Mouse (Mus musculus) intestine, embryonic 16.5 days (tissue): ENCODE data around the gene Oas1d. TPM values are rescaled to one million over a fixed set of nuclear protein-coding genes. Genes with fewer than 3 reads are reported as not detected.
"Not testable (repeated sequence)": the region's sequence is repeated elsewhere in the genome, so short reads cannot be mapped to it uniquely, and the experiment has no call there.

ENCODE experiments used
- ATAC-seq: fragments of 200-750 bp; cut with Nextera tagmentation; 2 replicates; pipeline ENCODE4 v1.8.0; 2017; ENCODE audit warnings: moderate TSS enrichment, moderate library complexity
- H3K27ac ChIP-seq: fragments of 300-500 bp; sonication (generic); 2 replicates; pipeline ENCODE4 v1.5.1; 2014; ENCODE audit warnings: mild to moderate bottlenecking, low read length
- H3K27me3 ChIP-seq: fragments of 300-500 bp; sonication (generic); replicated peaks from 2 replicates; pipeline ENCODE4 v1.6.1; 2014; ENCODE audit warnings: low read length, control low read depth, mixed read lengths; ENCODE audit not compliant: control insufficient read depth, insufficient read depth
- H3K36me3 ChIP-seq: fragments of 300-500 bp; sonication (generic); 2 replicates; pipeline ENCODE4 v1.6.1; 2014; ENCODE audit warnings: low read length, control low read depth; ENCODE audit not compliant: control insufficient read depth, insufficient read depth
- H3K4me1 ChIP-seq: fragments of 300-500 bp; sonication (generic); 2 replicates; pipeline ENCODE4 v1.6.1; 2014; ENCODE audit warnings: low read length, control low read depth, mixed read lengths; ENCODE audit not compliant: control insufficient read depth, insufficient read depth
- H3K4me2 ChIP-seq: fragments of 300-500 bp; sonication (generic); 2 replicates; pipeline ENCODE4 v1.6.1; 2014; ENCODE audit warnings: low read depth, low read length, control low read depth
- H3K4me3 ChIP-seq: fragments of 300-500 bp; sonication (generic); 2 replicates; pipeline ENCODE4 v1.5.1; 2014; ENCODE audit warnings: mild to moderate bottlenecking, low read length
- H3K9ac ChIP-seq: fragments of 300-500 bp; sonication (generic); 2 replicates; pipeline ENCODE4 v1.6.1; 2014; ENCODE audit warnings: low read depth, low read length
- H3K9me3 ChIP-seq: fragments of 300-500 bp; sonication (generic); 2 replicates; pipeline ENCODE4 v1.6.1; 2016; ENCODE audit warnings: low read length, control low read depth; ENCODE audit not compliant: control insufficient read depth
- WGBS: fragments of 180-500 bp; shearing (Covaris S2); extraction: QIAGEN DNeasy Blood & Tissue Kit; methylation state at CpG from one replicate; pipeline ENCODE4 v1.1.7; 2014; 5-methylcytosine and 5-hydroxymethylcytosine counted together
- polyA plus RNA-seq: library from polyadenylated mRNA; unstranded; fragments of >200 nt; fragmentation: Nextera tagmentation; extraction: Ambion mirVana; gene quantifications from 2 replicates; pipeline ENCODE4 v1.2.1, GENCODE M21; 2015

Gene Oas1d
- polyA plus RNA-seq, 1 experiment from 2014 or later = not detected

- H3K4me2 ChIP-seq = 0 out of 2 replicates have a peak within 1 kb of the TSS, but pooled peaks have one; percentile 16
- peak; percentile 80 for ATAC-seq
These were observed 26.9 kb upstream of the Oas1d start, which contains the start of gene Oas1g for GRCm38 (mm10) chr5:120887413-120887812. Gene Oas1g, minus strand, starts transcription at chr5:120887613.

GRCm38 (mm10) chr5:120887831-120888230, 26.5 kb upstream of the Oas1d start:
- 45% methylated on average over 6 of the region's 6 CpGs for WGBS

More at GRCm38 (mm10) chr5:120887413-120887812, 26.9 kb upstream of the Oas1d start, which contains the start of gene Oas1g:
- H3K4me3 ChIP-seq, H3K9me3 ChIP-seq, H3K27me3 ChIP-seq, H3K27ac ChIP-seq, H3K9ac ChIP-seq, H3K4me1 ChIP-seq, H3K36me3 ChIP-seq: not testable (repeated sequence)
- 15% methylated on average over 5 of the region's 9 CpGs for whole genome bisulfite sequencing

GRCm38 (mm10) chr5:120888294-120888815, 26.0 kb upstream of the Oas1d start:
- not testable (repeated sequence) for ATAC-seq

More at GRCm38 (mm10) chr5:120887831-120888230, 26.5 kb upstream of the Oas1d start:
- no peaks in the 10 kb centered on the region for H3K36me3 ChIP-seq
- 0 out of 2 replicates have a peak overlapping the region, but pooled peaks have one; percentile 16 for H3K4me2 ChIP-seq
- H3K4me3 ChIP-seq = no peak overlapping the region
- ATAC-seq = no peak
- H3K9ac ChIP-seq = no peak overlapping the region
- no peaks in the 10 kb centered on the region for H3K9me3 ChIP-seq
- H3K27me3 ChIP-seq = no peaks in the 10 kb centered on the region
- H3K4me1 ChIP-seq = no peaks in the 10 kb centered on the region
- no peak overlapping the region for H3K27ac ChIP-seq

GRCm38 (mm10) chr5:120890026-120890425, 24.3 kb upstream of the Oas1d start:
- WGBS = 83% methylated on average over 2 of the region's 2 CpGs
- no peak overlapping the region for H3K9ac ChIP-seq

More at GRCm38 (mm10) chr5:120888294-120888815, 26.0 kb upstream of the Oas1d start:
- H3K9me3 ChIP-seq, H3K27me3 ChIP-seq, H3K9ac ChIP-seq, H3K36me3 ChIP-seq, H3K27ac ChIP-seq, H3K4me2 ChIP-seq, H3K4me3 ChIP-seq, H3K4me1 ChIP-seq: not testable (repeated sequence)
- 45% methylated on average over 4 of the region's 4 CpGs for WGBS

GRCm38 (mm10) chr5:120890991-120891390, 23.3 kb upstream of the Oas1d start:
- no peaks in the 10 kb centered on the region for H3K27me3 ChIP-seq
- no peak overlapping the region for H3K4me2 ChIP-seq
- H3K27ac ChIP-seq = no peak overlapping the region
- H3K36me3 ChIP-seq = no peaks in the 10 kb centered on the region
- H3K9ac ChIP-seq = no peak overlapping the region
- no peak for ATAC-seq
- WGBS = 53% methylated on average over 3 of the region's 3 CpGs
- H3K9me3 ChIP-seq = no peaks in the 10 kb centered on the region
- no peaks in the 10 kb centered on the region for H3K4me1 ChIP-seq
- H3K4me3 ChIP-seq = no peak overlapping the region

More at GRCm38 (mm10) chr5:120890026-120890425, 24.3 kb upstream of the Oas1d start:
- H3K4me1 ChIP-seq = no peaks in the 10 kb centered on the region
- no peak for ATAC-seq
- no peaks in the 10 kb centered on the region for H3K27me3 ChIP-seq
- no peak overlapping the region for H3K4me3 ChIP-seq
- H3K9me3 ChIP-seq = no peaks in the 10 kb centered on the region
- no peak overlapping the region for H3K27ac ChIP-seq
- no peaks in the 10 kb centered on the region for H3K36me3 ChIP-seq
- H3K4me2 ChIP-seq = no peak overlapping the region

GRCm38 (mm10) chr5:120891566-120892242, 22.6 kb upstream of the Oas1d start:
- not testable (repeated sequence) for H3K27me3 ChIP-seq
- 75% methylated on average over 2 of the region's 2 CpGs for WGBS

GRCm38 (mm10) chr5:120892243-120892660, 22.1 kb upstream of the Oas1d start:
- H3K4me1 ChIP-seq = no peaks in the 10 kb centered on the region
- no peak overlapping the region for H3K27ac ChIP-seq
- H3K27me3 ChIP-seq = no peaks in the 10 kb centered on the region
- WGBS = 65% methylated on average over 2 of the region's 2 CpGs
- no peak overlapping the region for H3K4me2 ChIP-seq
- no peak overlapping the region for H3K9ac ChIP-seq
- no peaks in the 10 kb centered on the region for H3K9me3 ChIP-seq
- H3K4me3 ChIP-seq = no peak overlapping the region
- no peak for ATAC-seq
- H3K36me3 ChIP-seq = no peaks in the 10 kb centered on the region

More at GRCm38 (mm10) chr5:120891566-120892242, 22.6 kb upstream of the Oas1d start:
- H3K27ac ChIP-seq, H3K9me3 ChIP-seq, H3K9ac ChIP-seq, ATAC-seq, H3K4me3 ChIP-seq, H3K36me3 ChIP-seq, H3K4me1 ChIP-seq, H3K4me2 ChIP-seq: not testable (repeated sequence)

GRCm38 (mm10) chr5:120893866-120894265, 20.5 kb upstream of the Oas1d start:
- not testable (repeated sequence) for ATAC-seq, H3K9ac ChIP-seq, H3K27me3 ChIP-seq, H3K4me3 ChIP-seq, H3K4me1 ChIP-seq, H3K9me3 ChIP-seq, H3K36me3 ChIP-seq, H3K27ac ChIP-seq, H3K4me2 ChIP-seq
- 88% methylated on average over 4 of the region's 4 CpGs for WGBS

GRCm38 (mm10) chr5:120894692-120895091, 19.6 kb upstream of the Oas1d start:
- H3K36me3 ChIP-seq, H3K4me3 ChIP-seq, H3K4me2 ChIP-seq, ATAC-seq, H3K4me1 ChIP-seq, H3K27me3 ChIP-seq, H3K9me3 ChIP-seq, H3K9ac ChIP-seq, H3K27ac ChIP-seq: not testable (repeated sequence)
- 75% methylated on average over 2 of the region's 2 CpGs for WGBS
